Mouse (Mus musculus): Measurements from ENCODE around the gene Smyd3.

Smyd3 gene

GRCm38 (mm10) chr1:178942251-178942963 lies 575.4 kb downstream of the Smyd3 start:
- no peak for DNase-seq (ENCODE audit: low spot score)

- no peak for DNase-seq (ENCODE audit: low spot score)
Observed at GRCm38 (mm10) chr1:178940353-178940752, 577.5 kb downstream of the Smyd3 start.

DNA sequence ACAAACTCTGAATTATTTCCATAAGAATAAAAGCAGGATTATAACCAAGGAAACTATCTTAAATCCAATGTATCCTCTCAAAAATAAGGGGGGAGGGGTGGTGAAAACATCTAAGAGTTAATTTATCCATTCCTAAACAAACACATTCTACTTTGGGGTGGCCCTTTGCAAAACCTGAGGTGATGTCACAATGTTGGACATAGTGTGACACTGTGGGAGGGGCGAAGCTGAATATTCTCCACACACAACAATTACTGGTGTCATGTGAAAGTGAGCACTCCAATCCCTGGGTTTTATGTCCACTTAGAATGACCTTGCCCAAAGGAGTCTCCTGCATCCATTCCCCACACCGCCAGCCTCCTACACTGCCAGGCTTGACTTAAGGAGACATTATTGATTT lies 580.9 kb downstream of the Smyd3 start:
- no peak for DNase-seq (ENCODE audit: low spot score)

- no peak for DNase-seq (ENCODE audit: low spot score)
Observed at GRCm38 (mm10) chr1:178936457-178936856, 581.4 kb downstream of the Smyd3 start.

DNA sequence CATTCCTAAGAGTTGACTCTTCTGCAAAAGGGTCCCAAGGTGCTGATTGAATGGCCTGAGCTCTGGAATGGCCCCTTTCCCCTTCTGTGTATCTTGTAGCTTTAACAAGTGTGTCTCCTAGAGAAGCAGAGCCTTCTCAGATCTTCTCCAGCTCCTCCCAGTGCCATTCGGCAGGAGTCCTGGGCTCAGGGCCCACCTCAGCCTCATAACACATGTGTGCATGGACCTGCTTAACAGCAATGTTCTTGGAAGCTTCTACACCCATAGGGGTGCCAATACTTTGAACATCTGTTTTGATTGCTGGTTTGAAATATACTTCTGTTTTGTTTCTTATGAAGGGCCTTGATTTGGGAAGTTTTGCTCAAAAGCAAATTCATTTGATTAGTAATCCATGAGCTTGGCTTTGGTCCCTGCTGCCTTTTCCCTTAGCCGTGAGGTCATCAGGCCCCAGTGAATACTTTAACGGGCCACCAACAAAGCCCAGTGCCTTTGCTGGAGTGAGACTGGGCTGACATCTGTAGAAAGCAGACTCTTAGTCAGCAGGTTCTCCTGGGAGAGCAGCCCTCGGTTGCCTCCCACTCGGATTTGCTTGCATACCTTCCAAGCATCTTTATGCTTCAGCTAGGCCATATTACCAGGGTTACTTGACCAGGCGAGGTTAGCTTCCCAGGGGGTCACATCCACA lies 583.7 kb downstream of the Smyd3 start:
- no peak for DNase-seq (ENCODE audit: low spot score)

- no peak for DNase-seq (ENCODE audit: low spot score)
Observed at GRCm38 (mm10) chr1:178929531-178929930, 588.3 kb downstream of the Smyd3 start.

DNA sequence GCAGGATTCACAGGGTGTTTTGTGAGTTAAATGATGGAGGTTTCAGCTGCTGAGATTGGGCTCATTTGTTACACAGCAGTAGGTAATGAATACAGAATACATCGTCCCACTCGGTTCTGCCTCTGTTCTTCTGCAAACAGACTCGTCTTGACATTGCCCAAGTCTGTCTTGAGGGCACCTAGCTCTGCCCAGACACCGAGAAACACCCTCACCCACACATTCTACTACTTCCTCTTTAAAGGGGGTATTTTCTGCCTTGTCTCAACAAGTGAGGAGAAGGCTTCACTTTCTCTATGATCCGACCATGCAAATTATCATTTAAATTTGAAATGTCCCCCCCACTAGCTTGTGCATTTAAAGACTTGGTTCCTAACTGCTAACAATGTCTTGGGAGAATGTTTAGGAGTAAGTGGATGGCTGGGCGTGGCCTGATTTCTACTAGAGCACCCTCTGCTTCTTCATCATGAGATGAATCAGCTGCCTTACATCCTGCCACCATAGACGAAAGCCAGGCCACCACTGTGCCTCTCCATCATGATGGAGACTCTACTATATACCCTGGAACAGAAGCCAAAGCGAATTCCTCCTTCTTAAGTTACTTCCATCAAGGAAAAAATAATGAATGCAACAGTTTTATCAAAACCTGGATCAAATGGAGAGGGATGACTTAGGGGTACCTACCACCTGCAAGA lies 593.2 kb downstream of the Smyd3 start:
- no peak for DNase-seq (ENCODE audit: low spot score)

DNA sequence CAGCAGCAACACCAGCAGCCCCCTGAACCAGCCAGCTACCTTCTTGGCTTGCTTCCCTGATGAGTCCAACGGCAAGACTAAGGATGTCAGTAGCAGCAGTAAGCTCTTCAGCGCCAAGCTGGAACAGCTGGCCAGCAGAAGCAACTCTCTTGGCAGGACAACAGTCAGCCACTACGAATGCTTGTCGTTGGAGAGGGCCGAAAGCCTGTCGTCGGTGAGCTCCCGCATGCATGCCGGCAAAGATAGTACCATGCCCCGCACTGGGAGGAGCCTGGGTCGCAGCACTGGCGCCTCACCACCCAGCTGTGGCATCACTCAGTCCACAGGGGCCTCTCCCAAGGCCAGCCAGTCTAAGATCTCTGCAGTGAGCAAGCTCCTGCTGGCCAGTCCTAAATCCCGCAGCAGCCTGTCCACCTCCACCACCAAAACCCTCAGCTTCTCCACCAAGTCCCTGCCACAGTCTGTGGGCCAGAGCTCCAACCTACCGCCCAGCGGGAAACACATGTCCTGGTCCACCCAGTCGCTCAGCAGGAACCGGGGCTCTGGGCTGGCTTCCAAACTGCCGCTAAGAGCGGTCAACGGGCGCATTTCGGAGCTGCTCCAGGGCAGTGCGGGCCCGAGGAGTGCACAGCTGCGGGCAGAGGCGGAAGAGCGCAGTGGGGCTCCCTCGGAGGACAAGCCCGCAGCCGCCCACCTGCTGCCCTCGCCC lies 600.5 kb downstream of the Smyd3 start:
- no peak for DNase-seq (ENCODE audit: low spot score)

DNA sequence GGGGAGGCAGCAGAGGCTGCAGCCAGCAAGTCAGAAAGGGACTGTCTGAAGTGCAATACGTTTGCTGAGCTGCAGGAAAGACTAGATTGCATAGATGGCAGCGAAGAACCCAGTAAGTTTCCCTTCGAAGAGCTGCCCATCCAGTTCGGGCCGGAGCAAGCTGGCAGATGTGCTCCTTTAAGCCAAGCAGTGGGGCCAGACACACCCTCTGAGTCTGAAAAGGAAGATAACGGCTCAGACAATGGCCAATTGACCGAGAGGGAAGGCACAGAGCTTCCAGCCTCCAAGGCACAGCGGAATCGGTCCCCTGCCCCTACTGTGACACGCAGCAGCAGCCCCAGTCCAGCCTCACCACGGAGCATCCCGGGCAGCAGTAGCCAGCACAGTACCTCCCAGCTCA lies 602.8 kb downstream of the Smyd3 start:
- no peak for DNase-seq (ENCODE audit: low spot score)

GRCm38 (mm10) chr1:178912936-178913716 lies 604.7 kb downstream of the Smyd3 start:
- DNase-seq (ENCODE audit: low spot score) = no peak

DNA sequence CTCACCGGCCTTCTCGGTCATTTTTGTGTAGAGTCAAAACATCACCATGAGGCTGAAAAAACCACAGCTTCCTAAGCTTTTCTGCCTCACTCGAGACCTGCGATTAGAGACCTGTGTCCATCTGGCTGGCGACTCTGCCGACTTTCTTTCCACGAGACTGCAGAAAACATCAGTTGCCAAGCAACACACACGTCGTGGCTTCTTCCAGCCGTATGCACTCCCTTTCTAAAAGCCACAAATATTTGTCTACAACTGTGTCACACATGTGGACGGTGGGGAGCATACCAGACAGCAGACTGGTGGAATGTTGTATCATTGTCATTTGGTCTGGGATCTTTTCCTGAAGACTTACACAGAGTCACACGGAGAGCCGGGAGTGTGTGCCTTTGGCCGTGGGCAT lies 606.9 kb downstream of the Smyd3 start:
- no peak for DNase-seq (ENCODE audit: low spot score)

Measured in urinary bladder, postnatal 14 days (tissue).